Mouse (Mus musculus): ENCODE data around the gene Tm9sf3.

The Tm9sf3 gene

GRCm38 (mm10) chr19:41262712-41263629 lies 826 bp downstream of the Tm9sf3 start:
- peak; percentile 60 for DNase-seq

- no peak for DNase-seq
Measured at GRCm38 (mm10) chr19:41260736-41261135, 3.1 kb downstream of the Tm9sf3 start.

- no peak for DNase-seq
Measured at GRCm38 (mm10) chr19:41259256-41259655, 4.5 kb downstream of the Tm9sf3 start.

DNA sequence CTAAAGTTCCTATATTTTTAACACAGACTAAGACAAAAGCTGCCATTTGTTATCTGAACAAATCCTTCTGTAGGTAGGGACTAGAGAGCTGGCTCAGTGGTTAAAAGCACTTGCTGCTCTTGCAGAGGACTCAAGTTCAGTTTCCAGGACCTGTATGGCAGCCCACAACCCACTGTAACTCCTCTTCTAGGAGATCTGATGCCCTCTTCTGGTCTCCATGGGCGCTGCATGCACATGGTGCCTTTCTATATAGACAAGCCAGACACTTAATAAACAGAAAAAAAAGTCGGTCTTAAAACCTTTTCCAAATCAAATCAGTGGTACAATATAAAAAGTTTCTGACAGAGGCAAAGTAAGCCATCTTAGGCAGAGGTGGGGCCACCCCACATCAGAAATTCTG lies 5.1 kb downstream of the Tm9sf3 start:
- peak; percentile 43 for DNase-seq

DNA sequence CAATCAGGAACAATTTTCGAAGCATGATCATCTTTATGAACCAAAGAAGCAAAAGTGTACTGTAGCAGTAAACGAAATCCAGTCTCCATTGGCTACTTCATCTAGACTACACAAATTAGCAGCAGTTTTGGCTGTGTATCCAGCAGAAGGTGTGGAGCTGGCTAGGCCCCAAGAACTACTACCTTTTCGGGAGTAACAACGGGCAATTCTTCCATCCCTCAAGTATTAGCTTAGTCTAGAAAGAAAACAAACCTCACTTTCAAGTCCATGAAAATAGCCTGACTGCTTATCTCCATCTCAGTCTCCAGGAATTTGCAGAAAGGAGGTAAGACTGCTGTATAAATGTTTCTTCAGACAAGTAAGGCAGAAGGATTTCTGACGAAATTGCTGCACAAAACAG lies 9.2 kb downstream of the Tm9sf3 start:
- DNase-seq: no peak

GRCm38 (mm10) chr19:41248968-41249367 lies 14.8 kb downstream of the Tm9sf3 start:
- DNase-seq: no peak

GRCm38 (mm10) chr19:41248271-41248670 lies 15.5 kb downstream of the Tm9sf3 start:
- DNase-seq: no peak

- no peak for DNase-seq
Measured at GRCm38 (mm10) chr19:41246271-41246670, 17.5 kb downstream of the Tm9sf3 start.

DNA sequence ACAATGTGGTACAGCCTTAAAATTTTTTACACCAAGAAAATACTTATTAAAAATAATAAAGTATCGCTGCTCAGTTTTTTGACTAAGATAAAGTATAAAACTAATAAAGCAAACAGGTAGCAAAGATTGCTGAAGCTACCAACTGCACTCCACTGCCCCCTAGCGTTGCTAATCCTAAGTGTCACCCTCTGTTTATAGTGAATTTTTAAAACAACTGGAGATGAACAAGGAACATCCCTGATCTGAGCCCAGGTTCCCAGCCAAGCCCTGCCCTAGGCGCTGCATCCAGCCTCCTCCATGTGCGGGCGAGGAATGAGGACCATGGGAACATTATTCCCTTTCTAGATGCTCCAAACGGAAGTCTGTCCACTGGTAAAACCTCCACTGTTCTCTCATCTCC lies 19.2 kb downstream of the Tm9sf3 start:
- no peak for DNase-seq

DNA sequence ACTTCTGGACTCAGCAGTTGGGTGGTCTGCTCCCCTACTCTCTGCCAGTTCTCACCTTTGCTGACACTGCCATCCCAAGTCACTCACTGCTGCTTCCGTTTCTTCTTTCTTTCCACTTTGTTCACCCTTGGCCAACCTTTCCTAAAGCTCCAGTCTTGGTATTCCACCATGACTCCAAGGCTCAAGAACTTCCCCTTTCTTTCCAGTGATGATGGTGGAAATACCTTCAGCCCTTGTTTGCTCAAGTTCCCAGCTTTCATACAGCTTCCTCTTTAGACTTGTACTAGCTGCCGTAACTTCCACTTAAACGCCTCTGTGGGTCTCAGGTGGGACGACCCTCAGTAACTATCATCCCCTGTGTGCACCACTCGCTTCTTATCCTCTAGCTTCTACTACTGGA lies 21.8 kb downstream of the Tm9sf3 start:
- DNase-seq: no peak

DNA sequence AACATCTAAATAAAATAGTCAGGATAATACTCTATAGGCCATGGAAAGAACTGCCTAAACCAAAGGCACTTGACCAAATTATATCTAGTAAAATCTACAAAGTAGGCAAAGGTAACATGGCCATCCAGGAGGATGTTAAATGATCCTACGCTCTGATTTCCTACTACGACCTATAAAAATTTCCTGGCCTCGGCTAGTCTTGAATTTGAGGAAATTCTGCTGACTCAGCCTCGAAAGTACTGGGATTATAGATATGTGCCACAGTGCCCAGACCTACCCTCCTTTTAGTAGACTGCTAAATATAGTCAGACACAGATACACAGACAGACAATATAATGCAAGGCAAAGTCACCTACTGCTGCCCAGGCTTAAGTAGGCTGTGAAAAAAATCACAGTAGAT lies 30.1 kb downstream of the Tm9sf3 start:
- DNase-seq: no peak

- no peak for DNase-seq
Measured at GRCm38 (mm10) chr19:41208326-41208725, 55.5 kb downstream of the Tm9sf3 start.

DNA sequence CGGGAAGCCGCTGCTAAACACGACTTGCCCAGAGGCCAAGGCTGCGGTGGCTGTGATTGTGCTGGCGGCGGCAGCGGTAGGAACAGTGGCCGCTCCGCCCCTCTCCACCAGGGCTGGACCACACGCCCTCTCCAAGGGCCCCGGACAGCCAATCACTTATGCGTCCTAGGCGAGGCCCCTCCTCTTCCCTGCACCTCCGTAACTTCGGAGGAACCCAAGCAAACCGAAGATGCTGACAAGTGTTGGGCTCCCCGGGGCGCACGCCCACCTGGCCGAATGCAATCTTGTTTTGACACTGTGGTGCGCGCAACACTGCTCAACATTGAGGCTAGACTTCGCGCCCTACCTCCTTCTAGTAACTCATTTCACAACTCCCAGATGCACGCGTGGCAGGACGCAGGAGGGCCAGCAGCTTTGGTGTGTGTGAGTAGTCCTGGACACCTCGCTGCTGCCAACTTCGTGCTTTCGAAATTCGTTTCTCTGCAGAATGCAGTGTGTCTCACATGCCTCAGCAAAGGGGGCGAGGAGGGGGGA lies 56.9 kb downstream of the Tm9sf3 start, which contains the start of gene Tll2:
Gene Tll2, minus strand, starts transcription at position 25 of the 534 bp plus-strand sequence.
- DNase-seq: no peak

DNA sequence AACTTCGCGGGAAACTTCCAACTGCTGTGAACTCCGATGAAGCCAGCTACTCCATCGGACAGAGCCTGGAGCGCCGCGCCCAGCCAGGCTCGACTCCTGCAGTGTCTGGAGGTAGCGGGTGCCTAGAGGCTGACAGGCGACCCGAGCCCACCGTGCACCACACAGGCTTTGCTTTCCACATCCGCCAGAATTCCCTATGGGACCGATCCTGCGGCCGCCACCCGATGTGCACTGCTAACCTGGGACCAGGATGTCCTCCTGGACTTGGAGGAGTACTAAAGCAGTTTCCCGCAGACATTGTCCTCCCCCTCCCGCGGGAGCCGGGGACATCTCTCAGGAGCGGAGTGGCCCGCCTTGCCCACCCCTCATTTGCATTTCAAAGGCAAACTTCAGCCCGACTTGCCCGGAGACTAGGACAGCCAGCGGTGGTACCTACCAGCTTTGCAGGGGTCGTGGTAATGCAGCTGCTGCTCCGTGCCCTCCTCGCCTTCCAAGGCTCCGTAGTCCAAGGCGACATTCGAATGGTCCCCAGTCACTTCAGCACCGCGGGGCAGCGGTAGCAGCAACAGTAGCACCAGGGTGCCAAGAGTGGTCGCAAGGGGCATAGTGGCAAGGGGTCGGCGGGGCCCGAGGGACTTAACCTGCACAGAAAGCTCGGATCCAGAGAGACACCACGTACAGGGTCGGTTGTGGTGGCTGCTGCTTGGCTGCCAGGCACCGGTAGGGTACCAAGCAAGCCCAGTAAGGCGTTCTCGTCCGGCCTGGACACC lies 57.6 kb downstream of the Tm9sf3 start:
- no peak for DNase-seq

DNA sequence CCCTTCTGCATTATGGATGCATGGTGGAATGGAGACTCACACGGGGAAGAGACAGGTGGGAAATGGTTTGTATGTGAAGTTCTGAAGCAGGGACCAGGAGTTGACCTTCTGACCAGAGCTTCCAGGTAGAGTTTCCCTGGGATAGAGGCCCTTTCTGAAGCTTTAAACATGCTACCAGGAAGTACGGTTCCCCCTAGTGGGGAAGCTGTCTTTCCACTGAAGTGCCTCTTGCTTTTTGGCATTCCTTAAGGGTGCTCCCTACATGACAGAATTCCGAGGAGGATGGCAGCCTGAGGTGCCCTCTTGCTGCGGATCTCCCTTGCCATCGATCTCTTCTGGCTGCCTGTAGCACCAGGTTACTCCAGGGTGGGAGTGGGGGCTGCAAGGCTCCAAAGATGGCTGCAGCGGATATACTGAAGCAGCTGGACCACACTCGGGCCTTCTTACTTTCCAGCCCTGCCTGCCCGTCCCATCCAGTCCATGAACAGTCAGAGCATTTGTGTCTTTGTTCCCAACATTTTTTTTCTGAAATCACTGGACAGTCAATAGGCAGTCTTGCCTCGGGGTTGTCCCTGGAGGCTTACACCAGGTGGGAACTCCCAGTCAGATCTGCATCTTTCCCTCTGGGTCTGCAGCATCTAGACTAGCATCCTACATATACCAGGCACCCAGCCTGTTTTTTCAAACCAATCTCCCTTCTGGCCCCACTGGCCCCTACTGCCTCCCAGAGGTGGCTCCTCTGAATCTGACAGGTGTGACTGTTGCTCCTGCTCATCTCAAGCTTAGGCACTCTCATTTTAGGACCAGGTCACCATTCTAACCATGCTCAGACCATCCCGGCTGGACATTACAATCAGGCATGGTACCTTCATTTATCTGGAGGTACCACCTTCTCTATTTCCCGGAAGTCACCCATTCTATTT lies 59.4 kb downstream of the Tm9sf3 start:
- DNase-seq: no peak

- no peak for DNase-seq
Measured at GRCm38 (mm10) chr19:41197606-41198005, 66.2 kb downstream of the Tm9sf3 start.

DNA sequence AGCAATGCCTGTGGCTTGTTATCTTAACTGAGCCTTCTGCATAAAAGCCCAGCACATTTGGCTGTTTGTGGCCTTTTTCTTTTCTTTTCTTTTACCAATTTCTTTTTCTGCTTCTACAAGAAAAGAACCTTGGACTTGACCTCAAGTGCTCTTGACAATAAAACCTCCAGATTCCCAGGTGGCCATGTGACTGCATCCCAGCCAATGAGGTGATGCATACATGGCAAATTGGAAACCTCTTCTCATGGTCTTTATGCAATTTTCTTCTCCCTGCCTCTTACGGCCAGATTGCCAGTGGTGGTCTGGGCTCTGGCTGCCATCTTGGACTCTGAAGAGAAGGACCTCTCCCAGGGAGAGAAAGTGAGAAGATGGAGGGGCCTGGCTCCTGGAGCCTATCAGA lies 70.4 kb downstream of the Tm9sf3 start:
- no peak for DNase-seq

- no peak for DNase-seq
Measured at GRCm38 (mm10) chr19:41192953-41193352, 70.8 kb downstream of the Tm9sf3 start.

DNA sequence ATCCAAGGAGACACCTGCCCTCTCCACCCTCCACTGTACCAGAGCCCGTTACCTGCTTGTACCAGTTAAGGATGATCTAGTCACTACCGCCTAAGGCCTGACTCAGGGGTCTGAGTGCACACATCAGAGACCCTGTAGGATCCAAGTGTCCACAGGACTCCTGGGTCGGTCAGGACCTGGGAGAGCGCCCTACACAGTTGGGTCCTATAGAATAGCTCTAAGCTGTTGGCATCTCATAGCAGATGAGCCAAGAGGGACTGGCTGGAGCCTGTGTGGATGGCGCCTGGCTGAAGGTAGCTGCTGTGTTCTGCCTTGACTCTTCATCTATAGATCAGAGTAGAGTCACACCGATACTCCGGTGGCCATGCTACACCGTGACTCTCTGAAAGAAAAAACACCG lies 72.1 kb downstream of the Tm9sf3 start:
- DNase-seq: no peak

- DNase-seq: no peak
Measured at GRCm38 (mm10) chr19:41190876-41191434, 72.8 kb downstream of the Tm9sf3 start.

GRCm38 (mm10) chr19:41177331-41177730 lies 86.5 kb downstream of the Tm9sf3 start:
- no peak for DNase-seq

- peak; percentile 10 for DNase-seq
Measured at GRCm38 (mm10) chr19:41176881-41177280, 86.9 kb downstream of the Tm9sf3 start.

Measured in cerebellum, adult 9-10 months (tissue).